Mouse (Mus musculus) spleen, adult 2 months (tissue): ENCODE results near the gene Prim2.

Source experiments
- CTCF ChIP-seq: fragments of 200-500 bp; IDR thresholded peaks from 2 replicates; pipeline ENCODE4 v1.5.1; 2011; ENCODE audit warnings: mild to moderate bottlenecking, inconsistent platforms; ENCODE audit not compliant: insufficient read depth, insufficient read length, insufficient replicate concordance; ENCODE audit errors: extremely low read depth
- POLR2A ChIP-seq: fragments of 200-500 bp; IDR thresholded peaks from 2 replicates; pipeline ENCODE4 v1.6.1; 2011; ENCODE audit warnings: low read depth, low read length, inconsistent platforms

DNA sequence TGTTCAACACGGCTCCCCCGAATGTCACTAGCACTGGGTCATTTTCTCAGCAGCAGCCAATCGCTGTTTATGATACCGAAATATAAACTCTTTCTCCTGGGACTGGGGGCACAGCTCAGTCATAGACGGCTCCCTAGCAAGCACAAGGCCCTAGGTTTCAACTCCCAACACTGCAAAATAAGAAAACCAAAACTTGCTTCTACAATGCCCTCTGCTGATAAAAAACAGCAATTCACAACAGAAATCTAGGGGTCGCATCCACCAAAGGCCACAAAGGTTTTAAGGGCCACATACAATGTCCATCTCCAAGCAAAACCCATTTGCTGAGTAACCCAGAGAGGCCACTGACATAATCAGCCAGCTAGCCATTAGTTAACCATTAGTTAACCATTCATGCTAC is 41.8 kb downstream of the Prim2 start:
- TF ChIP-seq CTCF (no peak), POLR2A (no peak)
